Mouse (Mus musculus) intestine, postnatal 0 days (tissue): Measurements from ENCODE around the gene Rack1. TPM values are rescaled to one million over a fixed set of nuclear protein-coding genes. Genes with fewer than 3 reads are reported as not detected.

Experiments
- ATAC-seq: fragments of 200-750 bp; cut with Nextera tagmentation; 2 replicates; pipeline ENCODE4 v1.8.0; 2017; ENCODE audit warnings: mild to moderate bottlenecking, moderate TSS enrichment, moderate library complexity
- H3K27ac ChIP-seq: fragments of 300-500 bp; sonication (generic); 2 replicates; pipeline ENCODE4 v1.5.1; 2014; ENCODE audit warnings: mild to moderate bottlenecking, low read depth, low read length, moderate library complexity
- H3K27me3 ChIP-seq: fragments of 300-500 bp; sonication (generic); replicated peaks from 2 replicates; pipeline ENCODE4 v1.6.1; 2014; ENCODE audit warnings: low read length, mixed read lengths; ENCODE audit not compliant: control insufficient read depth, insufficient read depth
- H3K36me3 ChIP-seq: fragments of 300-500 bp; sonication (generic); 2 replicates; pipeline ENCODE4 v1.6.1; 2014; ENCODE audit warnings: mild to moderate bottlenecking, moderate library complexity; ENCODE audit not compliant: control insufficient read depth, insufficient read depth
- H3K4me1 ChIP-seq: fragments of 300-500 bp; sonication (generic); replicated peaks from 2 replicates; pipeline ENCODE4 v1.6.1; 2014; ENCODE audit warnings: antibody characterized with exemption, low read length, mixed read lengths; ENCODE audit not compliant: control insufficient read depth, insufficient read depth
- H3K4me2 ChIP-seq: fragments of 300-500 bp; sonication (generic); replicated peaks from 2 replicates; pipeline ENCODE4 v1.6.1; 2014; ENCODE audit warnings: low read depth, mild to moderate bottlenecking, moderate library complexity
- H3K4me3 ChIP-seq: fragments of 300-500 bp; sonication (generic); 2 replicates; pipeline ENCODE4 v1.5.1; 2014; ENCODE audit warnings: low read depth, low read length
- H3K9ac ChIP-seq: fragments of 300-500 bp; sonication (generic); 2 replicates; pipeline ENCODE4 v1.6.1; 2014; ENCODE audit warnings: mild to moderate bottlenecking, low read depth, low read length
- H3K9me3 ChIP-seq: fragments of 300-500 bp; sonication (generic); 2 replicates; pipeline ENCODE4 v1.6.1; 2016; ENCODE audit warnings: mixed run types; ENCODE audit not compliant: control insufficient read depth
- CTCF ChIP-seq: sonication (generic); IDR thresholded peaks from 2 replicates; pipeline ENCODE4 v1.5.1; 2016; ENCODE audit warnings: low read depth, mild to moderate bottlenecking, control low read depth, antibody characterized with exemption, moderate library complexity
- WGBS: fragments of 180-500 bp; shearing (Covaris S2); extraction: QIAGEN DNeasy Blood & Tissue Kit; methylation state at CpG from one replicate; pipeline ENCODE4 v1.1.7; 2014; 5-methylcytosine and 5-hydroxymethylcytosine counted together
- polyA plus RNA-seq: library from polyadenylated mRNA; unstranded; fragments of >200 nt; fragmentation: Nextera tagmentation; extraction: Ambion mirVana; gene quantifications from 2 replicates; pipeline ENCODE4 v1.2.1, GENCODE M21; 2015

Gene Rack1
- polyA plus RNA-seq, 1 experiment from 2014 or later: 435 TPM

DNA sequence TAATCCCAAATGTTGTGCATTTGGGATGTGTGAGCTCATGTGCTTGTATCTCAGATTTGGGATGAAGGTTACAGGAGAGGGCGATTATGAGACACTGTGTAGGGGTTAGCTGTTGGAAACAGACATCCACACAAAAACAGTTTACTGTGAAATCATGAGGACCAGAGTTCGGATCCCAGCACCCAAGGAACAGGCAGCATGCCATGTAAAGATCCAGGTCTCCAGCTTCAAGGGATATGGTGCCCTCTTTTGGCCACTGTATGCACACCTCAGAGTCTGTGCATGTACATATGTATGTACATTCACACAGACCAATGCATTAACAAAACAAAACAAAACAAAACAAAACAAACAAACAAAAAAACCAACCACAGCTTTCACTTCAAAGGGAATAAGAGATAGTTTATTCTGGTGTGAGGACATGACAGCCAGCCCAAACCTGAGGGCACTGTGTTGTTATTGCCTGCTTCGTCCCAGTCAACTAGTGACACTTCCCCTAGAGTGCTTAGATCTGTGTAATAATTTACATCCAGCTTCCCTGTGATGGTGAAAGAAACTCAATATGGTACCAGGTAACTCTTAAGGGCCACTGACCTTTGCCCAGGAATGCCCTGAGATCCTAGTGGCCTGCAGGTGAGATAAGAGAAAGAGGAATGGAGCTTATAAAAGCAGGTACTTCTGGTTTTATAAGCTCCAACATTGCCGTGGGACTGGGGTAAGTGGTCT lies 51.3 kb downstream of the Rack1 start:
- Histone ChIP-seq H3K27me3 (no peaks in the 10 kb centered on the region), H3K9me3 (no peaks in the 10 kb centered on the region), H3K4me1 (no peaks in the 10 kb centered on the region), H3K36me3 (no peaks in the 10 kb centered on the region), H3K9ac (no peak overlapping the region), H3K4me2 (no peak overlapping the region), H3K27ac (no peak overlapping the region), H3K4me3 (no peak overlapping the region)
- peak; percentile 9; the same call in 1 of the 2 replicates for ATAC-seq
- peak; percentile 65 for TF ChIP-seq CTCF
- 61% methylated on average over 4 of the region's 4 CpGs for WGBS

GRCm38 (mm10) chr11:48852190-48852589 lies 52.1 kb downstream of the Rack1 start:
- no peaks in the 10 kb centered on the region for H3K27me3 ChIP-seq
- no peaks in the 10 kb centered on the region for H3K36me3 ChIP-seq
- no peak overlapping the region for H3K9ac ChIP-seq
- no peaks in the 10 kb centered on the region for H3K9me3 ChIP-seq
- no peak overlapping the region for H3K4me3 ChIP-seq
- no peak overlapping the region for H3K4me2 ChIP-seq
- no peak overlapping the region for H3K27ac ChIP-seq
- H3K4me1 ChIP-seq: no peaks in the 10 kb centered on the region
- no peak for TF ChIP-seq CTCF
- WGBS: 71% methylated on average over 4 of the region's 4 CpGs
- no peak for ATAC-seq

DNA sequence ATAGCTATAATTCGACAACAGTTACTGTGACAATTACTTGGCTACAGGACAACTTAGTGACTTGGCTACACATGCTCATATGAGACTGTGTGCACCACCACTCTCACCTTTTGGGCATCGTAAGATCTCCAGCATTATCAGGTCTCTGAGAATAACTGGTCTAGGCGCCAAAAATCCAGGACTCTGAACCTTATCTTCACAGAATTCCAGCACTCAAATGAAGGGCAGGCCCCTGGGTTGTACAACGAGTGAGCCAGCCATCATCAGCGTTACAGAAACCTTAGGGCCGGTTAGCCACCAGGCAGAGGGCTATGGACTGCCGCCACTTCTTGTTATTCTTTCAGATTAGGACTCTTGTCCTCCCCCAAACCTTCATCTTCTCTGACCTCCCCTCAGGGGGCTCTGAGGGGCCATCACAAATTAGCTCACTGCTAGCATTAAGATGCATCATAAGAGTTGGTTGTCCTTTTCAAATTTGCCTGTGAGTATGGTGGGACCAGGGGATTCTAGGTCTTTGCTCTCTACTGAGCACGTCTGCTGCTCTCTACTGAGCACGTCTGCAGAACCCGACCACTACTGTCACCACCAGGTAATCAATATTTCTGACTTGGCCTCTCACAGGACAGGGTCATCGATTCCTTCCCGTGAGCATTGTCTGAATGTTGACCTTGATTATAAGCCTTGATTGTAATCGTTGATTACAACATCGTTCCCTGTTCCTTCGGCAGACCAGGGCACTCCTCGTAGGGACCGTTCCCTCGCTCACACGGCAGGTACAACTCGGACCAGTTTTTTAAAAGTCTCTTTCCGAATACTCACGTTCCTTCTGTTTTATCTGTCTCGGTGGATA lies 52.7 kb downstream of the Rack1 start:
- no peaks in the 10 kb centered on the region for H3K36me3 ChIP-seq
- no peak overlapping the region for H3K27ac ChIP-seq
- no peaks in the 10 kb centered on the region for H3K27me3 ChIP-seq
- peak overlapping the region; percentile 68 for H3K4me3 ChIP-seq
- H3K9ac ChIP-seq: no peak overlapping the region
- TF ChIP-seq CTCF: no peak
- H3K4me2 ChIP-seq: peak overlapping the region; percentile 89
- WGBS: 9% methylated on average over 23 of the region's 23 CpGs
- no peaks in the 10 kb centered on the region for H3K4me1 ChIP-seq
- ATAC-seq: no peak
- H3K9me3 ChIP-seq: no peaks in the 10 kb centered on the region

- no peak overlapping the region for H3K27ac ChIP-seq
- 2% methylated on average over 31 of the region's 31 CpGs for WGBS
- peak; percentile 45; the same call in 1 of the 2 replicates for TF ChIP-seq CTCF
Observed at GRCm38 (mm10) chr11:48853474-48854180, 53.5 kb downstream of the Rack1 start.

More at GRCm38 (mm10) chr11:48853474-48854180, 53.5 kb downstream of the Rack1 start:
- H3K27me3 ChIP-seq: no peaks in the 10 kb centered on the region
- peak overlapping the region; percentile 68 for H3K4me3 ChIP-seq
- H3K4me2 ChIP-seq: peak overlapping the region; percentile 89
- no peaks in the 10 kb centered on the region for H3K9me3 ChIP-seq
- peak; percentile 53 for ATAC-seq
- no peaks in the 10 kb centered on the region for H3K36me3 ChIP-seq
- H3K4me1 ChIP-seq: no peaks in the 10 kb centered on the region
- peak overlapping the region; percentile 19; the same call in 1 of the 2 replicates for H3K9ac ChIP-seq

Other genes starting within 250 kb of the Rack1 start
- 4.0 and 4.2 TPM in 2 replicates for gene Trim41, start 17.0 kb downstream of the Rack1 start, polyA plus RNA-seq
- gene Trim7, start 25.8 kb downstream of the Rack1 start, polyA plus RNA-seq: 0.38 and 0.56 TPM in 2 replicates
- 5.0 and 5.3 TPM in 2 replicates for gene Gm12184, start 26.3 kb downstream of the Rack1 start, polyA plus RNA-seq
- gene Irgm1, start 71.4 kb downstream of the Rack1 start, polyA plus RNA-seq: 14.5 and 15.0 TPM in 2 replicates
- 2.7 and 3.1 TPM in 2 replicates for gene Gm5431, start 101.9 kb downstream of the Rack1 start, polyA plus RNA-seq
- gene Psme2b, start 145.9 kb downstream of the Rack1 start, polyA plus RNA-seq: 8.4 and 9.5 TPM in 2 replicates
- 0.30 and 0.33 TPM in 2 replicates for gene Olfr56, start 178.6 kb downstream of the Rack1 start, polyA plus RNA-seq
- 0.43 and 0.48 TPM in 2 replicates for gene 9930111J21Rik1, start 179.1 kb downstream of the Rack1 start, polyA plus RNA-seq
- gene Gm12185, start 191.9 kb downstream of the Rack1 start, polyA plus RNA-seq: 0.04 TPM in 1 of 2 replicates, not detected in the other
- 5.2 and 5.4 TPM in 2 replicates for gene Tgtp1, start 193.8 kb downstream of the Rack1 start, polyA plus RNA-seq